Mouse (Mus musculus): ENCODE results near the gene 2310002L09Rik. TPM values are rescaled to one million over a fixed set of nuclear protein-coding genes. Genes with fewer than 3 reads are reported as not detected.

2310002L09Rik gene
- not detected in 2 replicates for polyA plus RNA-seq (2021; fragmentation: Nextera tagmentation)
- long read RNA-seq, experiment 1 = 0 reads
- long read RNA-seq, experiment 2 = 0 reads

DNA sequence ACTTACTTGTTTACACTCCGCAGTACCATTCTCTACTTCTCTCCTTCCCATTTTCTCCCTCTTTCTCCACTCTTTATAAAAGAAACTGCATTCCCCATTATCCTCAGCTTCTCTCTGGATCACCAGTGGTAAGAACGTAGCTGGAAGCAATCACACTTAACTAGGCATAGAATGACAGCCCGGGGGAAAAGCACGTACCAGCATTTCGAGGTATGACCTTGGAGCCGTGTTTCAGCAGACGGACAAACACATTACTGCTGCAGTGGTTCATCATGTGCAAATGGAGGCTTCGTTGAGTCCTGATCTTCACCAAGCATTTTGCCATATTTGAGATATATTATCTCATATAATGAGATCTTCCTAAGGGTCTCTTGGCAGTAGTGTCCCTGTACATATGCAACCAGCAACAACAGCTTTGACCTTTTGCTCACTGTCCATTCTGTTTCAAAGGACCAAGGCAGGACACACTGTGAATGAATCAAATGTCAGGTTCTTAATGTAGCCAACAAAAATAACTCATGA, at the start of gene 2310002L09Rik:
TSS of gene 2310002L09Rik (minus strand) at position 472 of the 522 bp plus-strand sequence.

DNA sequence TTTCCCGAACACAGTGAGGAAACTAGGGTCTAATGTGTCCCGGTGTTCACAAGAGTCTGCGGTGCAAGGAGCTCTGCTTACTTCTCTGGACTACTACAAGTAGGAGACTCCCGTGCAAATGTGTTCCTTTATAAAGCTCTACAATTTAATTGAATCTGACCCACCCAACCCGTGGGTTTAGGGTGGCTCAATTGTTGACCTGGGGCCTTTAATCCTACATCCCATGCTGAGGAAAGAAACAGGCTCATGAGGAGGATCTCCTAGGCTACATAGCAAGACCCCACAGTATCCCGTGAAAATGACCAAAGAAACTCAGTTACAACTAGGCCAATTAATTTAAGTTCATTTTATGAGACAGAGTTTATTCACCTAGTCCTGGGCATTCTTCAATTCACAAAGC, 30.0 kb downstream of the 2310002L09Rik start, which contains the start of gene Gm11756:
TSS of gene Gm11756 (minus strand) at position 101 of the 400 bp plus-strand sequence.

GRCm38 (mm10) chr4:73905853-73906252, 44.8 kb downstream of the 2310002L09Rik start, which contains the start of gene Gm13871:
Gene Gm13871, minus strand, starts transcription at chr4:73905953.

GRCm38 (mm10) chr4:73891012-73891411, 59.6 kb downstream of the 2310002L09Rik start, which contains the start of gene Gm11757:
Gene Gm11757, minus strand, starts transcription at chr4:73891112.

Other genes with a start within 250 kb of the 2310002L09Rik start
- not detected in 2 replicates for gene Rasef, start 159.9 kb downstream of the 2310002L09Rik start, polyA plus RNA-seq (2021; fragmentation: Nextera tagmentation)
- not detected in 2 replicates for gene Gm11758, start 74.6 kb downstream of the 2310002L09Rik start, polyA plus RNA-seq (2021; fragmentation: Nextera tagmentation)
- gene Gm11757, start 59.7 kb downstream of the 2310002L09Rik start, polyA plus RNA-seq (2021; fragmentation: Nextera tagmentation) = not detected in 2 replicates
- not detected in 2 replicates for gene Gm13871, start 44.9 kb downstream of the 2310002L09Rik start, polyA plus RNA-seq (2021; fragmentation: Nextera tagmentation)
- gene Gm11756, start 30.1 kb downstream of the 2310002L09Rik start, polyA plus RNA-seq (2021; fragmentation: Nextera tagmentation) = not detected in 2 replicates
- gene Frmd3, start 62.6 kb upstream of the 2310002L09Rik start, polyA plus RNA-seq (2021; fragmentation: Nextera tagmentation) = 2.9 and 3.7 TPM in 2 replicates

Measured in left cerebral cortex, adult 6 months (tissue).